Mouse (Mus musculus) small intestine, adult 2 months (tissue): Measurements from ENCODE around the gene 4930523C07Rik.

ENCODE experiments used
- CTCF ChIP-seq: fragments of 200-500 bp; IDR thresholded peaks from 2 replicates; pipeline ENCODE4 v1.5.1; 2012; ENCODE audit warnings: low read depth, mild to moderate bottlenecking, control low read depth, inconsistent platforms, low read length, moderate library complexity, mixed read lengths; ENCODE audit not compliant: insufficient replicate concordance, insufficient read length; ENCODE audit errors: extremely low read depth
- POLR2A ChIP-seq: fragments of 200-500 bp; IDR thresholded peaks from 2 replicates; pipeline ENCODE4 v1.6.1; 2012; ENCODE audit warnings: low read depth, mild to moderate bottlenecking, control low read depth, inconsistent platforms, low read length, moderate library complexity

DNA sequence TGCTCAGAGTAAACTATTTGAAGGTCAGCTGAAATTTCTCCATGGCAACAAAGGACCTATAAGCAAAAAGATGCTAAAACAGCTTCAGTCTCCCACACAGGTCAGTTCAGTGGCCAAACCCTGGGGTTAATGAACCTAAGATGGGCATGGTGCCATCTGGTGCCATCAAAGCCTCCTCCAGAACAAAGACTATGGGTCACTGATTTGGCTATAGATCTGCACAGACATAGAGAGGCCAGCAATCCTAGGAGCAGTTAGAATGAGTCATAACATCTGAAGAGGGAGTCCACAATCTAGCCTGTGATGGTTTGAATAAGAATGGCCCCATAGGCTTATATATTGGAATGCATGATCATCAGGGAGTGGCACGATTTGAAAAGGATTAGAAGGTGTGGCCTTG lies 40.1 kb downstream of the 4930523C07Rik start:
- TF ChIP-seq CTCF = no peak
- no peak for TF ChIP-seq POLR2A
